Mouse (Mus musculus) hindbrain, embryonic 11.5 days (tissue): ENCODE measurements around the gene Hpd. TPM values are rescaled to one million over a fixed set of nuclear protein-coding genes. Genes with fewer than 3 reads are reported as not detected.

Experiments
- ATAC-seq: fragments of 200-750 bp; cut with Nextera tagmentation; 2 replicates; pipeline ENCODE4 v1.8.0; 2017; ENCODE audit warnings: mild to moderate bottlenecking, moderate TSS enrichment, moderate library complexity; ENCODE audit not compliant: low FRiP score
- DNase-seq: peaks from one replicate; pipeline ENCODE4 v3.0.0-alpha.2; 2015; ENCODE audit warnings: low spot score
- H3K27ac ChIP-seq: fragments of 300-500 bp; sonication (generic); 2 replicates; pipeline ENCODE4 v1.5.1; 2014; ENCODE audit warnings: mild to moderate bottlenecking, low read depth, low read length
- H3K27me3 ChIP-seq: fragments of 300-500 bp; sonication (generic); 2 replicates; pipeline ENCODE4 v1.6.1; 2014; ENCODE audit warnings: mild to moderate bottlenecking, low read length, moderate library complexity, mixed read lengths; ENCODE audit not compliant: control insufficient read depth, insufficient read depth
- H3K36me3 ChIP-seq: fragments of 300-500 bp; sonication (generic); 2 replicates; pipeline ENCODE4 v1.6.1; 2014; ENCODE audit warnings: mild to moderate bottlenecking, low read length, moderate library complexity, mixed read lengths; ENCODE audit not compliant: control insufficient read depth, insufficient read depth
- H3K4me1 ChIP-seq: fragments of 300-500 bp; sonication (generic); replicated peaks from 2 replicates; pipeline ENCODE4 v1.6.1; 2014; ENCODE audit warnings: low read length, mixed read lengths; ENCODE audit not compliant: control insufficient read depth, insufficient read depth
- H3K4me2 ChIP-seq: fragments of 300-500 bp; sonication (generic); replicated peaks from 2 replicates; pipeline ENCODE4 v1.6.1; 2014; ENCODE audit warnings: mild to moderate bottlenecking, low read depth, low read length
- H3K4me3 ChIP-seq: fragments of 300-500 bp; sonication (generic); 2 replicates; pipeline ENCODE4 v1.5.1; 2014; ENCODE audit warnings: low read depth, low read length
- H3K9ac ChIP-seq: fragments of 300-500 bp; sonication (generic); 2 replicates; pipeline ENCODE4 v1.6.1; 2014; ENCODE audit warnings: low read depth, low read length
- H3K9me3 ChIP-seq: fragments of 300-500 bp; sonication (generic); 2 replicates; pipeline ENCODE4 v1.6.1; 2016; ENCODE audit warnings: low read length; ENCODE audit not compliant: control insufficient read depth
- WGBS: fragments of 180-500 bp; shearing (Covaris S2); extraction: QIAGEN DNeasy Blood & Tissue Kit; methylation state at CpG from one replicate; pipeline ENCODE4 v1.1.7; 2014; 5-methylcytosine and 5-hydroxymethylcytosine counted together
- polyA plus RNA-seq: library from polyadenylated mRNA; unstranded; fragments of >200 nt; fragmentation: Nextera tagmentation; extraction: Ambion mirVana; gene quantifications from 2 replicates; pipeline ENCODE4 v1.2.1, GENCODE M21; 2014

Gene Hpd
- polyA plus RNA-seq, 1 experiment from 2014 or later = not detected

DNA sequence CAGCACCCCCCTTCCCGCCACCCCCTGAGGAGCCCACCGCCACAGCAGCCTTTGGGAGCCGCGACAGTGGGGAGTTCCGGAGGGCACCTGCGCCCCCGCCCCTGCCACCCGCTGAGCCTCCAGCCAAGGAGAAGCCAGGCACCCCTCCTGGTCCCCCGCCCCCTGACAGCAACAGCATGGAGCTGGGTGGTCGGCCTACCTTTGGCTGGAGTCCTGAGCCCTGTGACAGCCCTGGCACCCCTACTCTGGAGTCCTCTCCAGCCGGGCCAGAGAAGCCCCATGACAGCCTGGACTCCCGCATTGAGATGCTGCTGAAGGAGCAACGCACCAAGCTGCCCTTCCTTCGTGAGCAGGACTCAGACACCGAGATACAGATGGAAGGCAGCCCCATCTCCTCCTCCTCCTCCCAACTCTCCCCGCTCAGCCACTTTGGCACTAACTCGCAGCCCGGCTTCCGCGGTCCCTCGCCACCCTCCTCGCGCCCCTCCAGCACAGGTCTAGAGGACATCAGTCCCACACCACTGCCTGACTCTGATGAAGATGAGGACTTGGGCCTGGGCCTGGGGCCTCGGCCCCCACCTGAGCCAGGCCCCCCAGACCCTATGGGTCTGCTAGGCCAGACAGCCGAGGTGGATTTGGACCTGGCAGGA is 34.3 kb downstream of the Hpd start:
- H3K27me3 ChIP-seq = no peaks in the 10 kb centered on the region
- no peak overlapping the region for H3K9ac ChIP-seq
- DNase-seq = no peak
- no peak overlapping the region for H3K27ac ChIP-seq
- WGBS = 81% methylated on average over 19 of the region's 25 CpGs
- peaks cover 19% of the 10 kb centered on the region; the same call in 1 of the 2 replicates for H3K36me3 ChIP-seq
- no peaks in the 10 kb centered on the region for H3K9me3 ChIP-seq
- H3K4me2 ChIP-seq = no peak overlapping the region
- H3K4me3 ChIP-seq = no peak overlapping the region
- ATAC-seq = no peak
- H3K4me1 ChIP-seq = peaks cover 21% of the 10 kb centered on the region

DNA sequence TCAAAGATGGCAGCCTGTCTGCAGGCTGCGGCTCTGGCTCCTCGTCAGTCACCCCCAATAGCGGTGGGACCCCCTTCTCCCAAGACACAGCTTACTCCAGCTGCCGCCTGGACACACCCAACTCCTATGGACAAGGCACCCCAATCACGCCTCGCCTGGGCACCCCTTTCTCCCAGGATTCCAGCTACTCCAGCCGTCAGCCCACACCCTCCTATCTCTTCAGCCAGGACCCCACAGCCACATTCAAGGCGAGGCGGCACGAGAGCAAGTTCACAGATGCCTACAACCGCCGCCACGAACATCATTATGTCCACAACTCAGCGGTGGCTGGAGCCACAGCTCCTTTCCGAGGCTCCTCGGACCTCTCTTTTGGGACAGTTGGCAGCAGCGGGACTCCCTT is 35.0 kb downstream of the Hpd start:
- 84% methylated on average over 17 of the region's 17 CpGs for WGBS
- DNase-seq (no peak), ATAC-seq (no peak)
- Histone ChIP-seq H3K27ac (no peak overlapping the region), H3K4me1 (peaks cover 21% of the 10 kb centered on the region), H3K9me3 (no peaks in the 10 kb centered on the region), H3K27me3 (no peaks in the 10 kb centered on the region), H3K4me2 (no peak overlapping the region), H3K4me3 (no peak overlapping the region), H3K9ac (no peak overlapping the region), H3K36me3 (peaks cover 19% of the 10 kb centered on the region; the same call in 1 of the 2 replicates)

DNA sequence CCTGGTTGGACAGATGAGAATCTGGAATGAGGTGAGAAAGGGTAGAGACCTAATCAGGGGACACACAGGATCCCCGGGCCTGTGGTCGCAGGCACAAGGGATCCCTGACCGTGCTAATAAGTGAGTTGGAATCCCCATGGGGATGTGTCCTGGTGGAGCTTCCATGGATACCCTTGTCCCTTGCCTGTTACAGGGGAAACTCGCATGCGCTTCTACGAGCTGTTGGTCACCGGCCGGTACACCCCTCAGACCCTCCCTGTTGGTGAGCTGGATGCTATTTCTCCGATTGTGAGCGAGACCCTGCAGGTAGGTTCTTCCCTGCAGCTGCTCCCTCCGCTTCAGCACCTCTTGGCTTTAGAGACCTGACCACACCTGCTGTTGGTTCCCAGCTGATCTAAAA is 36.2 kb downstream of the Hpd start:
- no peaks in the 10 kb centered on the region for H3K27me3 ChIP-seq
- no peak overlapping the region for H3K4me2 ChIP-seq
- 85% methylated on average over 11 of the region's 11 CpGs for WGBS
- H3K4me3 ChIP-seq = no peak overlapping the region
- no peak overlapping the region for H3K9ac ChIP-seq
- no peak for DNase-seq
- ATAC-seq = no peak
- peaks cover 17% of the 10 kb centered on the region; the same call in 1 of the 2 replicates for H3K36me3 ChIP-seq
- no peak overlapping the region for H3K27ac ChIP-seq
- H3K4me1 ChIP-seq = peaks cover 21% of the 10 kb centered on the region
- H3K9me3 ChIP-seq = no peaks in the 10 kb centered on the region

DNA sequence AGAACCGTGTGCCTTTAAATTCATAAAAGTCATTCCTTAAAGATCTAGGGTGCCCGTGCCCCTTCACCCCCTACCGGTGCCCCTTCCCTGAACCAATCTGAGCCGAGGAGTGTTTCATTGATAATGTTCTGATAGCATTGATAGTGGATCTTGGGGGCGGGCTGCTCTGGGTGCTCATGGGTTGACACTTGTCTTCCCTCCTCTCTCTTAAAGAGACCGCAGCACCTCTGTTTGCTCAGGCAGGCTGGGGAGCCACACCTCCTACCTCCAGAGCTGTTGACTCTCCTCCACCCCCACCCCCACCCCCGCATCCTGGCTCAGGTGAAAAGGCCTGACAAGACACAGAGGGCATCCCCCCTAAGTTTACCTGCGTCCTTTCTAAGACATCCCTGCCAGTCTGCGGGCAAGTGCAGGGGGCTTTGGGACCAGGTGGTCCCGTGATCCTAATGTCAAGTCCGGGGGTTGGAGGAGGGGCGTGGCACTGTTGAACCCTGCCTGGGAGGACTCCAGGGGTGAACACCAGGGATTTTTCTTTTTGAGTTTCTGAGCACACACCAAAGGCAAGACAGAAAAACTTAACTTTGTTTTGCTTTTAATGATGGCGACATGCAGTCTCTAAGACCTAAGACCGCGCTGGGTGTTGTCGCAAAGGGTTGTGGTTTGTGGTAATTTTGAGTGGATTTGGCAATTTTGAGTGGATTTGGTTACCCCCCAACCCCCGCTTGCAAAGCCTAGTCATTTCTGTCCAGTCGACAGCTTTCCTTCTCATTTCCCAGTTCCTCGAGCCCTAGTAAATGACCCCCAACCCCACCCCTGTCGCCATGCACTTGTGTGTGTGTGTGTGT is 37.6 kb downstream of the Hpd start:
- Histone ChIP-seq H3K27me3 (no peaks in the 10 kb centered on the region), H3K4me3 (peak overlapping the region; percentile 96), H3K36me3 (peaks cover 17% of the 10 kb centered on the region; the same call in 1 of the 2 replicates), H3K9me3 (no peaks in the 10 kb centered on the region), H3K4me2 (peak overlapping the region; percentile 100), H3K4me1 (peaks cover 12% of the 10 kb centered on the region), H3K9ac (no peak overlapping the region), H3K27ac (no peak overlapping the region)
- no peak for ATAC-seq
- DNase-seq = no peak
- WGBS = 40% methylated on average over 20 of the region's 20 CpGs

GRCm38 (mm10) chr5:123143971-123144745 is 38.4 kb downstream of the Hpd start:
- peaks cover 11% of the 10 kb centered on the region for H3K4me1 ChIP-seq
- peak overlapping the region; percentile 99 for H3K9ac ChIP-seq
- no peak overlapping the region for H3K27ac ChIP-seq
- H3K9me3 ChIP-seq = no peaks in the 10 kb centered on the region
- no peaks in the 10 kb centered on the region for H3K27me3 ChIP-seq
- DNase-seq (no peak), ATAC-seq (no peak)
- 4% methylated on average over 17 of the region's 17 CpGs for WGBS
- H3K4me2 ChIP-seq = peak overlapping the region; percentile 100
- peaks cover 17% of the 10 kb centered on the region; the same call in 1 of the 2 replicates for H3K36me3 ChIP-seq
- H3K4me3 ChIP-seq = peak overlapping the region; percentile 96

GRCm38 (mm10) chr5:123143251-123143970 is 39.1 kb downstream of the Hpd start:
- peak overlapping the region; percentile 100 for H3K27ac ChIP-seq
- peaks cover 11% of the 10 kb centered on the region for H3K4me1 ChIP-seq
- H3K27me3 ChIP-seq = no peaks in the 10 kb centered on the region
- peak overlapping the region; percentile 96 for H3K4me3 ChIP-seq
- ATAC-seq = no peak
- peak; percentile 67 for DNase-seq
- H3K36me3 ChIP-seq = peaks cover 15% of the 10 kb centered on the region; the same call in 1 of the 2 replicates
- H3K9ac ChIP-seq = peak overlapping the region; percentile 99
- H3K9me3 ChIP-seq = no peaks in the 10 kb centered on the region
- peak overlapping the region; percentile 100 for H3K4me2 ChIP-seq
- WGBS = under 1% methylated on average over 24 of the region's 24 CpGs

DNA sequence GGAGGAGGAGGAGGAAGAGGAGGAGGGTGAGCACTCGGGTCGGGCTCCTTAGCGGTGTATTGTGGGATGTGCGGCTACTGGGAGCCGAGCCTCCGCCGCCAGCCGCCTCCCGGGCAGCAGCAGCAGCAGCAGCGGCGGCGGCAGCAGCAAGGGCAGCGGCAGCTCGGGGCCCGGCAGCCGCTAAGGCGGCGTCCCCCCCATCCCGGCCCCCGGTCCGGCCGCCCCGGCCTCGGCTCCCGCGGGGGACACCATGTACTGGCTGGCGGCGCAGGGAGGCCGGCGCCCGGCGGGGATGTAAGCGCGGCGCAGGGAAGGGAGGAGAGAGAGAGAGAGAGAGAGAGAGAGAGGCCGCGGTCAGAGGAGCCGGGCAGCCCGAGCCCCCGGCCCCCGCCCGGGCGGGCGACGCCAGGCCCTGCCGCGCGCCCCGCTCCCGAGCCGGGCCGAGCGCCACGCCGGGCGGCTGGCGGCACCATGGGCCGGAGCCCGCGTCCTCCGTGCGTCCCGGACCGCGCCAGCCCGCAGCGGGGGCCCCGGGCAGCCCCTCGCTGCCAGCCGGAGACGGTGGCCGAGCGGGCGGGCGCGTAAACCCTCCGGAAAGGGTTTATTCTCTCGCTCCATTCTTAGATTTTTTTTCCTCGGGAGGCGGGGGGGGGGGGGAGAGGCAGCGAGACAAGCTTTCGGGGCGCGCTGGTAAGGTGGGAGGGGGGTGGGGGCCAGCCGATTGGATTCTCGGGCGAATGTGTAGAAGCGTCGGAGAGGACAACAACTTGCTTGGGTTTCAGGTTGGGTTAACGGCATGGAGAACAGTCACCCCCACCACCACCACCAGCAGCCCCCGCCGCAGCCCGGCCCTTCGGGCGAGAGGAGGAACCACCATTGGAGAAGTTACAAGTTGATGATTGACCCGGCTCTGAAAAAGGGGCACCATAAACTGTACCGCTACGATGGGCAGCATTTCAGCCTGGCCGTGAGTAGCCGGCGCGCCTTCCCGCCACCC is 40.1 kb downstream of the Hpd start, which contains the start of gene Setd1b:
Gene Setd1b (plus strand): TSS at position 33 of the 997 bp plus-strand sequence.
- Histone ChIP-seq H3K9ac (peak within 1 kb of the TSS; percentile 99), H3K4me3 (peak within 1 kb of the TSS; percentile 96), H3K27me3 (no peaks in the 10 kb centered on the region), H3K27ac (peak within 1 kb of the TSS; percentile 100), H3K4me1 (peaks cover 11% of the 10 kb centered on the region), H3K36me3 (peaks cover 8% of the 10 kb centered on the region; the same call in 1 of the 2 replicates), H3K4me2 (peak within 1 kb of the TSS; percentile 100), H3K9me3 (no peaks in the 10 kb centered on the region)
- 0 out of 2 replicates have a peak, but pooled peaks have one; percentile 10 for ATAC-seq
- WGBS = under 1% methylated on average over 49 of the region's 103 CpGs
- peak; percentile 78 for DNase-seq
